Mouse (Mus musculus) midbrain, embryonic 11.5 days (tissue): Measurements from ENCODE around the gene Josd2. TPM values are rescaled to one million over a fixed set of nuclear protein-coding genes. Genes with fewer than 3 reads are reported as not detected.

Source experiments
- ATAC-seq: fragments of 200-750 bp; cut with Nextera tagmentation; 2 replicates; pipeline ENCODE4 v1.8.0; 2017; ENCODE audit warnings: moderate TSS enrichment, moderate library complexity; ENCODE audit not compliant: low FRiP score
- DNase-seq: peaks from one replicate; pipeline ENCODE4 v3.0.0; 2015; ENCODE audit warnings: low spot score; ENCODE audit errors: missing footprints
- H3K27ac ChIP-seq: fragments of 300-500 bp; sonication (generic); 2 replicates; pipeline ENCODE4 v1.5.1; 2014; ENCODE audit warnings: low read depth, low read length
- H3K27me3 ChIP-seq: fragments of 300-500 bp; sonication (generic); 2 replicates; pipeline ENCODE4 v1.6.1; 2014; ENCODE audit warnings: mild to moderate bottlenecking, low read length, moderate library complexity, mixed read lengths; ENCODE audit not compliant: control insufficient read depth, insufficient read depth
- H3K36me3 ChIP-seq: fragments of 300-500 bp; sonication (generic); 2 replicates; pipeline ENCODE4 v1.6.1; 2014; ENCODE audit warnings: mild to moderate bottlenecking, low read length, moderate library complexity, mixed read lengths; ENCODE audit not compliant: control insufficient read depth, insufficient read depth
- H3K4me1 ChIP-seq: fragments of 300-500 bp; sonication (generic); 2 replicates; pipeline ENCODE4 v1.6.1; 2014; ENCODE audit warnings: low read length; ENCODE audit not compliant: control insufficient read depth, insufficient read depth
- H3K4me2 ChIP-seq: fragments of 300-500 bp; sonication (generic); 2 replicates; pipeline ENCODE4 v1.6.1; 2014; ENCODE audit warnings: mild to moderate bottlenecking, moderate library complexity
- H3K4me3 ChIP-seq: fragments of 300-500 bp; sonication (generic); 2 replicates; pipeline ENCODE4 v1.5.1; 2014; ENCODE audit warnings: low read depth, low read length
- H3K9ac ChIP-seq: fragments of 300-500 bp; sonication (generic); 2 replicates; pipeline ENCODE4 v1.6.1; 2014; ENCODE audit warnings: low read length
- H3K9me3 ChIP-seq: fragments of 300-500 bp; sonication (generic); 2 replicates; pipeline ENCODE4 v1.6.1; 2016; ENCODE audit warnings: low read length; ENCODE audit not compliant: control insufficient read depth
- WGBS: fragments of 180-500 bp; shearing (Covaris S2); extraction: QIAGEN DNeasy Blood & Tissue Kit; methylation state at CpG from one replicate; pipeline ENCODE4 v1.1.7; 2014; 5-methylcytosine and 5-hydroxymethylcytosine counted together
- polyA plus RNA-seq: library from polyadenylated mRNA; unstranded; fragments of >200 nt; fragmentation: Nextera tagmentation; extraction: Ambion mirVana; gene quantifications from 2 replicates; pipeline ENCODE4 v1.2.1, GENCODE M21; 2014

The Josd2 gene
- polyA plus RNA-seq, 1 experiment from 2014 or later = 55.8 TPM

DNA sequence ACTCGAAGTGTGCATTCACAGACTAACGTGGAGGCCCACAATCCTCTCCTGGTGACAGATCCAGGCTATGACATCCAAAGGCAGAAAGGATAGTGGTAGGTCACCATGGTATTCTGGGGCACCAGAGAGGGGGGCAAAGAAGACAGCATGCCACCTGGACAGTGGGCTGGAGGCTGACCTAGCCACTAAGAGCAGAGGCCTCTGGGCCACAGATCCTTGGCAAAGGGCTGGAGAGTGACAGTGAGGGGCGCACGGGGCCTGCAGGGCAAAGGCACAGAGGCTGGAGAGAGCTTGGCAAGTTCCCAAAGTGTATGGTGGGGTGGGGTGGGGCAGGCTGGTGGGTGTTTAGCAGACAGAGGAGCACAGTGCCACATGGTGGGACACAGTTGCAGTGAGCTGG, 22.5 kb downstream of the Josd2 start:
- Histone ChIP-seq H3K36me3 (peaks cover 22% of the 10 kb centered on the region), H3K27me3 (no peaks in the 10 kb centered on the region), H3K27ac (no peak overlapping the region), H3K4me2 (no peak overlapping the region), H3K4me1 (peaks cover 5% of the 10 kb centered on the region), H3K4me3 (no peak overlapping the region), H3K9ac (no peak overlapping the region), H3K9me3 (no peaks in the 10 kb centered on the region)
- ATAC-seq = no peak
- 88% methylated on average over 4 of the region's 4 CpGs for WGBS
- DNase-seq = peak; percentile 33

- peaks cover 22% of the 10 kb centered on the region for H3K36me3 ChIP-seq
- no peak overlapping the region for H3K4me2 ChIP-seq
- no peak overlapping the region for H3K27ac ChIP-seq
- DNase-seq = peak; percentile 19
- H3K4me3 ChIP-seq = no peak overlapping the region
- no peak for ATAC-seq
- WGBS = 94% methylated on average over 5 of the region's 5 CpGs
- H3K4me1 ChIP-seq = peaks cover 10% of the 10 kb centered on the region
- no peaks in the 10 kb centered on the region for H3K9me3 ChIP-seq
- H3K9ac ChIP-seq = no peak overlapping the region
- H3K27me3 ChIP-seq = no peaks in the 10 kb centered on the region
These were observed 23.6 kb downstream of the Josd2 start for GRCm38 (mm10) chr7:44491391-44491790.

DNA sequence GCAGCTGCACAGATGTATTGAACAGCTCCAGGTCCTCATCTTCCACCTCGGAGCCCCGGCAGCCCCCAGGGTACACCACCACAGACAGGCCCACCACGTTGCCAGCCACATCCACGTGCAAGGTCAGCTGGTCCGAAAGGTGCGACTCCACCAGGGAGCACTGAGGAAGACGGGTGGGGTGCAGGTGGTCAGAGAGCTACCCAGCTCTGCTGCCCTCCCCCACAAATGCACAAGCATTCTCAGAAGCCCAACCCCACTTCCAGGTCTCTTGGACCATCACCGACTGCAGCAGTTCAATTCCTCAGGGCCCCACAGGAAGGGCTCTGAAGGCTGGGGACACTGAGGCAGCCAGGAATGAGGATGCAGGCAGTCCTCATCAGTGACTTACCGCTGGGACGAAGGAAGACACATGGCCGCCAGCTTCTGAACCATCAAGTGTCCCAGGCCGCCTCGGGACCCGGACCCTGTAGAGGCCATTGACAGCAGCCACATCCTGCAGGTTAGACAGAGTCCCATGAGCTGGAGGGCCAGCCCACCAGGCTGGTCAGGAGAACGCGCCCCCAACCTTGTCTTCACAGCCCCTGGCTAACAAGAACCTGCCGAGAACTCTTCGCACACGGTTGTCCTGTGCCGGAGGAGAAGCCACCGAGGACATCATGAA, 24.5 kb downstream of the Josd2 start:
- ATAC-seq (no peak), DNase-seq (peak; percentile 68)
- no peaks in the 10 kb centered on the region for H3K9me3 ChIP-seq
- no peak overlapping the region for H3K27ac ChIP-seq
- H3K36me3 ChIP-seq = peaks cover 22% of the 10 kb centered on the region
- H3K4me1 ChIP-seq = peaks cover 10% of the 10 kb centered on the region
- H3K27me3 ChIP-seq = no peaks in the 10 kb centered on the region
- WGBS = 93% methylated on average over 21 of the region's 21 CpGs
- no peak overlapping the region for H3K4me2 ChIP-seq
- H3K4me3 ChIP-seq = no peak overlapping the region
- no peak overlapping the region for H3K9ac ChIP-seq

GRCm38 (mm10) chr7:44494681-44495080, 26.9 kb downstream of the Josd2 start:
- H3K9ac ChIP-seq = no peak overlapping the region

GRCm38 (mm10) chr7:44495086-44495485, 27.3 kb downstream of the Josd2 start:
- H3K4me2 ChIP-seq = peak overlapping the region; percentile 83
- WGBS = 88% methylated on average over 7 of the region's 7 CpGs
- no peak overlapping the region for H3K27ac ChIP-seq
- peak; percentile 37 for DNase-seq
- no peaks in the 10 kb centered on the region for H3K9me3 ChIP-seq
- H3K4me3 ChIP-seq = peak overlapping the region; percentile 76; the same call in 1 of the 2 replicates
- H3K36me3 ChIP-seq = peaks cover 18% of the 10 kb centered on the region
- peaks cover 10% of the 10 kb centered on the region for H3K4me1 ChIP-seq
- no peak for ATAC-seq
- H3K27me3 ChIP-seq = no peaks in the 10 kb centered on the region
- peak overlapping the region; percentile 93; the same call in 1 of the 2 replicates for H3K9ac ChIP-seq

More at GRCm38 (mm10) chr7:44494681-44495080, 26.9 kb downstream of the Josd2 start:
- 91% methylated on average over 12 of the region's 12 CpGs for WGBS
- no peak overlapping the region for H3K4me3 ChIP-seq
- no peaks in the 10 kb centered on the region for H3K27me3 ChIP-seq
- peaks cover 18% of the 10 kb centered on the region for H3K36me3 ChIP-seq
- H3K4me2 ChIP-seq = no peak overlapping the region
- ATAC-seq (no peak), DNase-seq (peak; percentile 47)
- no peaks in the 10 kb centered on the region for H3K9me3 ChIP-seq
- peaks cover 10% of the 10 kb centered on the region for H3K4me1 ChIP-seq
- H3K27ac ChIP-seq = no peak overlapping the region

DNA sequence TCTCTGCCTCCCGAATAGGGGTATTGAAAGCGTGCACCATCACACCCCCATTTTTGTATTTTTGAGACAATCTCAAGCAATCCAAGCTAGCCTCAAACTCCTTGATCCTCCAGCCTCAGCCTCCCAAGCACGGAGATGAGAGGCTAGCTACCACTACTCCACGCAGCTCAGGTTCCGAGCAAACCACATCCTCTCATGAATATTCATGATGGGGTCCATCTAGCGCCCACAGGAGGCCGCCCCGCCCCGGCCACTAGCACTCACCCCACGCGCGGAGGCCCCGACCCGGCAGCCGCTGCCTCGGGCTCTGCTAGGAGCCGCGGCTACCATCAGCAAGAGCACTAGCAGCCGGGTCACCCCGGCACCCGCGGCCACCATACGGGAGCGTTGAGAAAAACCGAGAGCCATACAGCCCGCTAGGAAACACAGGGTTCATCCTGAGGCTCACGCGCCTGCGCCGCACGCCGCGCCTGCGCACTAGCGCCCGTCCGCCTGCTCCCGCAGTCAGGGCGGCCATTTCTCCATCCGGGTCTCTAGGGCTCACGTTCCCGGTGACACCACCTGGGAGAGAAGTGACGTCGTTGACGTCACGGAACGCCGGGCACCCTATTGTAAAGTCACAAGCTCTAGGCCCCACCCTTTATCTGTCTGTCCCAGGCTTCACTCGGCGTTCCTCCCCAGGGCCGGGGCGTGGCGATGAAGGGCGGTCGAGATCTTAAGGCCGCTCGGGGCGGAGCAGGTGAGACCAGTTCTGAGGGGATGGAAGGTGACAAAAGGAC, 28.4 kb downstream of the Josd2 start, which contains the start of the genes Emc10 and Fam71e1:
Emc10 (minus strand) TSS at position 538 of the 779 bp plus-strand sequence.
Fam71e1 (plus strand) TSS at position 590 of the 779 bp plus-strand sequence.
- Histone ChIP-seq H3K4me3 (peak within 1 kb of the TSS; percentile 76), H3K4me1 (peaks cover 10% of the 10 kb centered on the region)
- WGBS = 1% methylated on average over 58 of the region's 58 CpGs

GRCm38 (mm10) chr7:44496771-44497109, 29.0 kb downstream of the Josd2 start:
- H3K9me3 ChIP-seq = no peaks in the 10 kb centered on the region
- ATAC-seq = no peak
- peak overlapping the region; percentile 93 for H3K9ac ChIP-seq
- peaks cover 10% of the 10 kb centered on the region for H3K4me1 ChIP-seq
- DNase-seq = no peak
- WGBS = under 1% methylated on average over 26 of the region's 26 CpGs
- H3K27me3 ChIP-seq = no peaks in the 10 kb centered on the region
- peak overlapping the region; percentile 76 for H3K4me3 ChIP-seq
- peak overlapping the region; percentile 85 for H3K27ac ChIP-seq
- H3K4me2 ChIP-seq = peak overlapping the region; percentile 83
- H3K36me3 ChIP-seq = peaks cover 5% of the 10 kb centered on the region

More for the DNA sequence above, 28.4 kb downstream of the Josd2 start, which contains the start of the genes Emc10 and Fam71e1:
- ATAC-seq (peak; percentile 96), DNase-seq (peak; percentile 100)
- Histone ChIP-seq H3K36me3 (peaks cover 10% of the 10 kb centered on the region), H3K27me3 (no peaks in the 10 kb centered on the region), H3K4me2 (peak within 1 kb of the TSS; percentile 83), H3K9me3 (no peaks in the 10 kb centered on the region), H3K27ac (peak within 1 kb of the TSS; percentile 85), H3K9ac (peak within 1 kb of the TSS; percentile 93)

- Histone ChIP-seq H3K9me3 (no peaks in the 10 kb centered on the region), H3K4me1 (peaks cover 10% of the 10 kb centered on the region), H3K36me3 (no peaks in the 10 kb centered on the region), H3K27me3 (no peaks in the 10 kb centered on the region), H3K9ac (peak overlapping the region; percentile 93), H3K27ac (no peak overlapping the region), H3K4me3 (peak overlapping the region; percentile 76), H3K4me2 (peak overlapping the region; percentile 83)
- ATAC-seq = no peak
- WGBS = 84% methylated on average over 10 of the region's 10 CpGs
- DNase-seq = no peak
These were observed 29.7 kb downstream of the Josd2 start for GRCm38 (mm10) chr7:44497361-44498055.
